Mouse (Mus musculus) stomach, embryonic 15.5 days (tissue): ENCODE results near the gene Ppm1l. TPM values are rescaled to one million over a fixed set of nuclear protein-coding genes. Genes with fewer than 3 reads are reported as not detected.

Source experiments
- ATAC-seq: fragments of 200-750 bp; cut with Nextera tagmentation; 2 replicates; pipeline ENCODE4 v1.8.0; 2017; ENCODE audit warnings: low read depth, moderate number of reproducible peaks, moderate TSS enrichment; ENCODE audit not compliant: insufficient read depth, low FRiP score
- H3K27ac ChIP-seq: fragments of 300-500 bp; sonication (generic); 2 replicates; pipeline ENCODE4 v1.5.1; 2015; ENCODE audit warnings: mild to moderate bottlenecking, inconsistent platforms
- H3K27me3 ChIP-seq: fragments of 300-500 bp; sonication (generic); replicated peaks from 2 replicates; pipeline ENCODE4 v1.6.1; 2015; ENCODE audit warnings: inconsistent platforms
- H3K36me3 ChIP-seq: fragments of 300-500 bp; sonication (generic); 2 replicates; pipeline ENCODE4 v1.6.1; 2015; ENCODE audit warnings: inconsistent platforms
- H3K4me1 ChIP-seq: fragments of 300-500 bp; sonication (generic); 2 replicates; pipeline ENCODE4 v1.6.1; 2015; ENCODE audit warnings: inconsistent platforms
- H3K4me2 ChIP-seq: fragments of 300-500 bp; sonication (generic); 2 replicates; pipeline ENCODE4 v1.6.1; 2015; ENCODE audit warnings: mild to moderate bottlenecking, inconsistent platforms
- H3K4me3 ChIP-seq: fragments of 300-500 bp; sonication (generic); replicated peaks from 2 replicates; pipeline ENCODE4 v1.5.1; 2015; ENCODE audit warnings: inconsistent platforms
- H3K9ac ChIP-seq: fragments of 300-500 bp; sonication (generic); 2 replicates; pipeline ENCODE4 v1.6.1; 2015; ENCODE audit warnings: inconsistent platforms
- H3K9me3 ChIP-seq: fragments of 300-500 bp; sonication (generic); 2 replicates; pipeline ENCODE4 v1.6.1; 2016; ENCODE audit warnings: inconsistent platforms
- WGBS: fragments of 180-500 bp; shearing (Covaris S2); methylation state at CpG from one replicate; pipeline ENCODE4 v1.1.7; 2015; 5-methylcytosine and 5-hydroxymethylcytosine counted together
- polyA plus RNA-seq: library from polyadenylated mRNA; unstranded; fragments of >200 nt; fragmentation: Nextera tagmentation; extraction: Ambion mirVana; gene quantifications from 2 replicates; pipeline ENCODE4 v1.2.1, GENCODE M21; 2015

The Ppm1l gene
- polyA plus RNA-seq, 1 experiment from 2014 or later, result 8.5 TPM

DNA sequence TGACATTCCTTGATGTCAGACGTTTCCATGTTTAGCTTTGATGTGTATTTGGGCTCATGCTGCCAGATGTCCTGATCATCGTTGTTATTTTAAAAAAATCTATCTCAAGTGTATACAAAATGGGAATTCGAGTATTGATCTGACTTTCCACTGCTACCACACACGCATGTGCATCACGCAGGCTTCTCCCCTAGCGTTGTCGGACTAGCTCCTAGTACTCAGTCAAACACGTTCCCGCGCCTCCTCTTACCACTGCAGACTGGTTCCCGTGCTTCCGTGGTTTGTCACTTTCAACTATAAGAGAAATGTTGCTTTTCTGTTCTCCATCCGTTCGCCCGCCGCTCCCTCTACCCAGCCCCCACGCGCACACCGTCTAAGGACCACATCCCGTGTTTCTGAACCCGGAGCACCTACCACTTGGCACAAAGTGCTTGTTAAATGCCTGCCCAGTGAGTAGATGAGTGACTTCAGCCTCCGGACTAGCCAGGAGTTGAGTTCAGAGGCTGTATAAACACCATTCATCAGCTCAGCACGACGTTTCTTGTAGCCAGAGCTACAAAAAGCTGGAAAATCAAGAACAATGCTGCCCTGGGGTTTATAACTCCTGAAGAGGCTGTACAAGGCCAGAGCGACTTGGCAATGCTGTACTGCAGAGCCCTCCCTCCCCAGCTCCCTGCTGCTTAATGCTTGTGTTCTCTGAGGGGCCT is 219.4 kb downstream of the Ppm1l start:
- ATAC-seq, result no peak
- Histone ChIP-seq H3K4me2 (0 out of 2 replicates have a peak overlapping the region, but pooled peaks have one; percentile 19), H3K9ac (no peak overlapping the region), H3K4me1 (0 out of 2 replicates have a peak, but pooled peaks cover 3% of the 10 kb centered on the region), H3K27me3 (no peaks in the 10 kb centered on the region), H3K4me3 (no peak overlapping the region), H3K9me3 (no peaks in the 10 kb centered on the region), H3K36me3 (no peaks in the 10 kb centered on the region), H3K27ac (peak overlapping the region; percentile 26; the same call in 1 of the 2 replicates)
- 48% methylated on average over 25 of the region's 25 CpGs for WGBS

DNA sequence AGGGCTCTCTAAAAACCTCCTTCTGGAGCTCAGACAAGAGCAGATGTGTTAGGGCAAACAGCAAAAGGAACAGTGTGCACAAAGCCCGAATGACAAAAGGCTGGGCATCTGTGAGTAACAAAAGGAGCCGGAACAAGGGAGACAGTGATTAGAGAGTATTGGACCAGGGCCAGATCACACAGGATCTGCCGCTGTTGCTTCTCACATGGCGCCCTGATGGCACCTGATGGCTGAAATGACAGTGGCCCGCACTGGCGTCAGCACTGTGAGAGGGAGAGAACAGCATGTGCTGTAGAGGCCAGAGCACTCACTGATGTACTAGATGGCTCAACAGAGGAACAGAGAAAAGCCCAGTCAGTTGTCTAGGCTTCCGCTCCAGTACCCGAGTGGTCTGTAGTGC is 226.3 kb downstream of the Ppm1l start:
- Histone ChIP-seq H3K9me3 (no peaks in the 10 kb centered on the region), H3K4me1 (no peaks in the 10 kb centered on the region), H3K36me3 (no peaks in the 10 kb centered on the region), H3K4me2 (no peak overlapping the region), H3K4me3 (no peak overlapping the region), H3K27ac (no peak overlapping the region), H3K27me3 (no peaks in the 10 kb centered on the region), H3K9ac (no peak overlapping the region)
- ATAC-seq, result no peak
- WGBS, result 79% methylated on average over 8 of the region's 8 CpGs

DNA sequence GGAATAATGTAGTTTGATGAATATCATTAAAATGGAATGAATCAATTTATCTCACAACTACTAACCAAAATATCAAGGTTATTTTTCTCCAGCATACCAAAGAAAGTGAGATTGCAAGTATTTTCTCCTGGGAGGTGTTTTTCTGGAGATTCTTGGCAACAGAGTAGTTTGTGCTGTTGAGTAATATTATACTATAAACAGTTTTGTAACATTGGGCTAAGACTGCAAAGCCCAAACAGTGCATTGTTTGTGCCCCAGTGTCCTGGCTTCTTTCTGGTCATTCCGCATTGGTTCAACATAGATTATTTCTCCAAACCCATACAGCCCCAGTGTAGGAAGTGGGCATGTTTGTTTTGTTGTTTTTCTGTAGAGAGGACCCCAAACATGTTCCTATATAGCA is 227.1 kb downstream of the Ppm1l start:
- Histone ChIP-seq H3K27ac (no peak overlapping the region), H3K4me2 (no peak overlapping the region), H3K27me3 (no peaks in the 10 kb centered on the region), H3K4me3 (no peak overlapping the region), H3K36me3 (no peaks in the 10 kb centered on the region), H3K9ac (no peak overlapping the region), H3K9me3 (no peaks in the 10 kb centered on the region), H3K4me1 (no peaks in the 10 kb centered on the region)
- ATAC-seq, result no peak
- 96% methylated on average over 1 of the region's 1 CpGs for WGBS

DNA sequence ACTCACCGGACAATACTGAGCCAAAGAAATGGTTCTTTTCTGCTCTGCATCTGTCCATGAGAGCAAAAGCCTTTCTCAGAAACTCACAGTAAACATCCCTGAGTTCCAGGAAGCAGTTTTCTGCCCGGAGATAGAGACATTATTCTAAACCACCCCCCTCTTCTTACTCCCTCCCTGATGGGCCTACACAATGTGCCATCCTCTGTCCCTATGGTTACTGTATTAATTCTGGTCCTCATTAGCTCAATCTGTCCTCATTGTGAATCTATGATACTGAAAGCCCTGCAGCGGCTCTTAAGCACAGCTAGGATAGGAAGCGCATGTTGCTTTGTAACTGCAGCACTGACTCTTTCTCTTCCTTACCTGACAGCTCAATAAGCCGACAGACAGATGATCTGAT is 228.4 kb downstream of the Ppm1l start:
- Histone ChIP-seq H3K4me1 (no peaks in the 10 kb centered on the region), H3K4me2 (no peak overlapping the region)

DNA sequence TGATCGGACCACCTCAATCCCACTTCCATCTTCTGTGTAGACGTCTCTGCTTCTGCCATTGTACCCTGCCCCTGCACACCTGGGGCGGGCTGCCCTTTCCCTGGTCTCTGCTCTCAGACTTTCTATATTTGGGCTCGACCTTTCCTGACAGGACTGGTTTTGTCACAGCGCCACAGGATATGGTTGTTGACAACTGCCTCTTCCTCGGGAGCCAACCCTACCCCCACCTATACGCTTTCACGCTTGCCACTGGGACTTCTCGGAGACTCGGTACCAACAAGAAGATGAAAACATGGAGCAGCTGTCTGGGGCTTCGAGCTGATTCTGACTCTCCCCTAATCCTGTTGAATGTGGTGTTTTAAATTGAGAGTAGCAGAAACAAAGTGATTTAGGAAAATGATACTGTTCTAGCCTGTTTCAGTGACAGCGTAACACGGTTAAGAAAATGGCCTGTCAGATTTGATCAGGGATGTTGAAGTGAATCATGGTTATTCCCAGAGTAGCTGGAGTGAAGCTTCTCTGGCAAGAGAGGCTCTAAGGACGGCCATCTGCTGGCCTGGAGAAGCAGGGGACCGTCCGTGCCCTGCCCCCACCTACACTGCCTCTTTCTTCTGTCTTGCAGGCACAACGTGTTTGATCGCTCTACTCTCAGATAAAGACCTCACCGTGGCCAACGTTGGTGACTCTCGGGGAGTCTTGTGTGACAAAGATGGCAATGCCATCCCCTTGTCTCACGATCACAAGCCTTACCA is 232.2 kb downstream of the Ppm1l start:
- ATAC-seq, result no peak
- no peaks in the 10 kb centered on the region for H3K4me1 ChIP-seq
- no peak overlapping the region for H3K9ac ChIP-seq
- no peaks in the 10 kb centered on the region for H3K27me3 ChIP-seq
- H3K9me3 ChIP-seq, result no peaks in the 10 kb centered on the region
- no peaks in the 10 kb centered on the region for H3K36me3 ChIP-seq
- H3K4me3 ChIP-seq, result no peak overlapping the region
- WGBS, result 71% methylated on average over 22 of the region's 22 CpGs
- no peak overlapping the region for H3K27ac ChIP-seq
- H3K4me2 ChIP-seq, result no peak overlapping the region

More for the DNA sequence above, 228.4 kb downstream of the Ppm1l start:
- Histone ChIP-seq H3K36me3 (no peaks in the 10 kb centered on the region), H3K9me3 (no peaks in the 10 kb centered on the region), H3K27me3 (no peaks in the 10 kb centered on the region), H3K4me3 (no peak overlapping the region), H3K27ac (no peak overlapping the region), H3K9ac (no peak overlapping the region)
- 73% methylated on average over 5 of the region's 5 CpGs for WGBS
- ATAC-seq, result no peak

DNA sequence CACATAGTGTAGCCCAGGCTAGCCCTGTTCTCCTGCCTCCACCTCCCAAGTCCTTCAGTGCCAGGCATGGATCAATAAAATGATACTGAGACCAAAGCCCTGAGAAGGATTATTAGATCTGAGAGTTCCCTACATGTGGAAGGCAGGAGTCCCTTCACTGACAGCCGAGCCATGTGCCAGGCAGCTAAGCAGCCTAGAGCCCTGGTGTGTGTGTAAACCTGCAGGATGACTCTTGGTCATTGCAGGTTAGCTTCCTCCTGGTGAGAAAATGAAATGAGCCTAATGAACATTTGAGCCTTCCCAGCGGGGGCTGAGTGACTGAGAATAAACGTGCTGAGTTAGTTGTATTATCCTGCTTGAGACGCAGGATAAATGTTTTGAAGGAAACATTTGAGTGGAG is 232.9 kb downstream of the Ppm1l start:
- H3K4me3 ChIP-seq, result no peak overlapping the region
- H3K27ac ChIP-seq, result no peak overlapping the region
- no peak overlapping the region for H3K9ac ChIP-seq
- H3K27me3 ChIP-seq, result no peaks in the 10 kb centered on the region
- no peaks in the 10 kb centered on the region for H3K4me1 ChIP-seq
- 85% methylated on average over 4 of the region's 4 CpGs for WGBS
- no peak overlapping the region for H3K4me2 ChIP-seq
- no peaks in the 10 kb centered on the region for H3K9me3 ChIP-seq
- no peaks in the 10 kb centered on the region for H3K36me3 ChIP-seq
- ATAC-seq, result no peak

DNA sequence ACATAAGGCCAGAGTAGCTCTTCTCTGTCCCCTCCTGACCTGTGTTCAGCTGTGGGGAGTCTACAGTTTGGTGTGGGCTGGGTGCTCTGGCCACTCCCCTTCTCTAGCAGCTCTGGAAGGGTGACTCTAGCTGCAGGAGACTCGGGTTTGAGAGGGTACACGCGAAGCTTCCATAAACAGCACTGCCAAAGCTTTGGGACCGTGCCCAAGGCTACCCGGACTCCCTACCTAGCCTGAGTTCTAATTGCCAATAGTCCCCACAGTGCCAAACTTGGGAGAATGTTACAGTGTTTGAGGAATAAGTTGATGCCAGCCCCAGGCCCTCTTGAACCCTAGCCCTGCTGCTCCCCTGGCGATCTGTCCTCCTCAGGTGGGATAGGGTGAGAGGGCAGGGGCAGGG is 238.8 kb downstream of the Ppm1l start:
- Histone ChIP-seq H3K4me3 (no peak overlapping the region), H3K9ac (no peak overlapping the region), H3K4me1 (peaks cover 4% of the 10 kb centered on the region; the same call in 1 of the 2 replicates), H3K27ac (no peak overlapping the region), H3K36me3 (no peaks in the 10 kb centered on the region), H3K9me3 (no peaks in the 10 kb centered on the region), H3K4me2 (no peak overlapping the region), H3K27me3 (no peaks in the 10 kb centered on the region)
- no peak for ATAC-seq
- WGBS, result 82% methylated on average over 6 of the region's 6 CpGs

DNA sequence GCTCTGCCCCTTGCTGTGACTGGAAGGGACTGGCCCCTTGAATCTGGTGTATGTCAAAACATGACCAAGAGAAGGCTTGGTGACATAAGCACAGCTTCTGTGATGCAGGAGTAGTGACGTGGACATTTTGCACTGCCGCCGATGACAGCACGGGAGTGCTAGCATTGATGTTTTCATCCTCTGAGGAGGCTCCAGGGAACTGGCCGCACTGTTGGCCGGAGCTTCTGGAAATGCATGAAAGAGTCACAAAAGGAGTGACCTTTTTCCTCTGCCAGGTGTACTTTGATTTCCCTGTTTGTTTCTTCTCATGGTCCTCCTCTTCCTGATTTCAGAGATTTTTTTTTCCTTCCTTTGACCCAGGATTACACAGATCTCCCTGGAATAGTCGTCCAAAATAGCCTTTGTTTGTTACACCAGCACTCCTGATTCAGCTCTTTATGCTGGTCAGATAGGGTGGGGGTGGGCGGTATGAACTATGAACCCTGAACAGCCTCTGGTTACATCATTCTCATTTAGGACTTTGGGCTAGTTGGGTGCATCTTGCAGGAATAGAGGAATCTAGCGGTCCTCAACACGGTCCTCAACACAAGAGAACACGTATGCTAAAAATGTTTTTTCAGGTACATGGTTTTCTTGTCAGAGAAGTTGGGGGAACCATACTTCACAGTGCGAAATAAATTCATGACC is 239.6 kb downstream of the Ppm1l start:
- Histone ChIP-seq H3K27ac (no peak overlapping the region), H3K4me1 (peaks cover 4% of the 10 kb centered on the region; the same call in 1 of the 2 replicates), H3K4me2 (no peak overlapping the region), H3K9ac (no peak overlapping the region), H3K27me3 (no peaks in the 10 kb centered on the region), H3K4me3 (no peak overlapping the region), H3K36me3 (no peaks in the 10 kb centered on the region), H3K9me3 (no peaks in the 10 kb centered on the region)
- ATAC-seq, result no peak
- WGBS, result 85% methylated on average over 12 of the region's 12 CpGs

DNA sequence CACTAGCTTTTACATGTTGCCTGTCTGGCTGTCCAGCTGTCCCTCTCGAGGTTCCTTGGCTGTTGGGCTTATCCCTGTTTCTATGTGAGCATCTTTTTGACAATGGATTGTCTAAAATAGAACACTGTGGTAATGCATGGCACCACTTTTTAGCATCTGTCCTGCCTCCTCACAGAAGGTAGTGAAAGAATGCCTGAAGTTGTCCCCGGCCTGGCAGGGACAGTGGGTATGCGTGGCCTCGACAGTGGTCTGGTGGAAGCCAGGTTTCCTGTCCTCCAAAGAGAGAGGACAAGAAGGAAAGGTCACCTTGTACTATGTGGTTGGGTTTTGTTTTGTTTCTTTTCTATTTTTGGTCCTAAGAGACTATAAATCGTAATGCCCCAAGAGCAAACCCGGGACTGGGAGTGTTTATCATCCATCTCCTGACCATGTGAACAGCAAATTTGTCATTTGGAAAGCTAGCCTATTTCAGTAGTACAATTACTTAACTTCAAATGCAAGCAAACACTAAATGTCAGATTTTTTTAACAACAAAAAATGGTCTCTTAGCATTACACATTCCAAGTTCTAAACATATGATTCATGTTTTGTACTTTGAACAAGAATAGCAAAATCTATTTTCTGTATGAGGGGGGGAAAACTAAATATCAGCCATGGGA is 242.8 kb downstream of the Ppm1l start:
- H3K4me1 ChIP-seq, result peaks cover 4% of the 10 kb centered on the region; the same call in 1 of the 2 replicates
- WGBS, result 60% methylated on average over 6 of the region's 6 CpGs
- no peak overlapping the region for H3K9ac ChIP-seq
- H3K4me2 ChIP-seq, result no peak overlapping the region
- H3K36me3 ChIP-seq, result no peaks in the 10 kb centered on the region
- no peak for ATAC-seq
- no peaks in the 10 kb centered on the region for H3K27me3 ChIP-seq
- no peak overlapping the region for H3K4me3 ChIP-seq
- H3K27ac ChIP-seq, result no peak overlapping the region
- no peaks in the 10 kb centered on the region for H3K9me3 ChIP-seq

DNA sequence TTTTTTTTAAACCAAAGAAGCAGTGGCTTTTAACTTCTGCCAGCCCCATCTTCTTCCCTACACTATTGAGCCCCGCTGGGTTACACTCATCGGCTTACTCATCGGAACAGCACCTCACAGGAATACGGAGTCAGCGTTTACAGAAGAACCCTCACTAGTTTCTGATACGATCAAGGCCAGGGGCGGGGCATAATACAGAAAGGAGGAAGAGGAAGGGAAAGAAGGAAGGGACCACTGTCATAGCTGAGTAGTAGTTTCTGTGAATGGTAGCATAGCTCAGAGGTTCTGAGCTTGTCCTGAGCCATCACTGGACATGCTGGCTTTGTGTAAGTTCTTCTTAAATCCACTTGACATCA is 243.3 kb downstream of the Ppm1l start:
- Histone ChIP-seq H3K36me3 (no peaks in the 10 kb centered on the region), H3K4me2 (no peak overlapping the region), H3K27me3 (no peaks in the 10 kb centered on the region), H3K4me1 (peaks cover 4% of the 10 kb centered on the region; the same call in 1 of the 2 replicates), H3K9me3 (no peaks in the 10 kb centered on the region), H3K9ac (no peak overlapping the region), H3K4me3 (no peak overlapping the region), H3K27ac (no peak overlapping the region)
- no peak for ATAC-seq
- 51% methylated on average over 7 of the region's 7 CpGs for whole genome bisulfite sequencing

DNA sequence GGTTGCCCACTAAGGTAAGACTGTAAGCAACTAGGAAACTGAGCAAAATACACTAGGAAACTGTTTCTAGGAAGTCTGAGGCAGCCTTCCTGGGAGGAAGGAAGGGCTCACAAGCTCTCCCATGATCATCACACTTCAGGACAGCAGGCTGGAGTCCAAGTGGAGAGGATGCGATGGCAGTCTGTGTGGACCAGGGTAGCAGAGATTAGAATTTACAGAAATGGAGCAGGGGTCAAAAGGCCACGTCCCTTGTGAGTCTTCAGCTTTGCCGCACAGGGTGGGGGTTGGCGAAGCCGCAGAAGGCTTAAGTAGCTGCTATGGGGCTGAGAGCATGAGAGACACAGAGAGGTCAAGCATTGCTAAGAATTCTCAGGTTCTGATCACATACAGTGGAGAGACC is 245.0 kb downstream of the Ppm1l start:
- peaks cover 4% of the 10 kb centered on the region; the same call in 1 of the 2 replicates for H3K4me1 ChIP-seq
- no peak overlapping the region for H3K4me2 ChIP-seq
- H3K27me3 ChIP-seq, result no peaks in the 10 kb centered on the region
- ATAC-seq, result no peak
- no peak overlapping the region for H3K27ac ChIP-seq
- H3K9me3 ChIP-seq, result no peaks in the 10 kb centered on the region
- no peak overlapping the region for H3K4me3 ChIP-seq
- no peaks in the 10 kb centered on the region for H3K36me3 ChIP-seq
- H3K9ac ChIP-seq, result no peak overlapping the region
- WGBS, result 76% methylated on average over 5 of the region's 5 CpGs
